Mouse (Mus musculus): Measurements from ENCODE around the gene Ager.
A peak's percentile ranks its signal among the peaks of the same experiment; 100 is the strongest.

Ager gene

GRCm38 (mm10) chr17:34585877-34586771 lies 11.5 kb upstream of the Ager start:
- no peak for DNase-seq (ENCODE audit: low spot score)

- peak; percentile 88 for DNase-seq (ENCODE audit: low spot score)
Measured at GRCm38 (mm10) chr17:34586796-34587422, 10.8 kb upstream of the Ager start.

GRCm38 (mm10) chr17:34587423-34587811 lies 10.2 kb upstream of the Ager start:
- peak; percentile 94 for DNase-seq (ENCODE audit: low spot score)

- DNase-seq (ENCODE audit: low spot score): no peak
Measured at GRCm38 (mm10) chr17:34587814-34588213, 9.8 kb upstream of the Ager start.

GRCm38 (mm10) chr17:34588767-34589166 lies 8.9 kb upstream of the Ager start:
- no peak for DNase-seq (ENCODE audit: low spot score)

DNA sequence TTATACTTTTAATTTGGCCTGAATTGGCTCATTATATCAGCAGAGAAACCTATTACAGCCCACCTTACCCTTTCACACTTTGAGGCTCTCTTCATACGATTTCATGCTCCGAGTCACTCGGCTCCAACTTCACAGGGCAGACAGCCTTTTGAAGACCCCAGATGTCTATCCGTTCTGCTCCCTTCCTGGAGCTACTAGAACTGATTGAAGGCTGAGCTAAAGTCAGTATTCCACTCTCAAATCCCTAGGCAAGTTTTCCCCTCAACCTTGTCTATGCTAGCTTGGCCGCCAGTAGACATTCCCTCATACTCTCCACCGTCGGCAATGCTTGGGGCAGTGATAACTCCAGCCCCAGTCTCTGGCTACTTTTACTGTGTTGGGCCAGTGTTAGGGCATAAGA lies 8.5 kb upstream of the Ager start:
- no peak for DNase-seq (ENCODE audit: low spot score)

- peak; percentile 66 for DNase-seq (ENCODE audit: low spot score)
Measured at GRCm38 (mm10) chr17:34589681-34590101, 8.0 kb upstream of the Ager start, which contains the start of gene Gpsm3. Gene Gpsm3 (plus strand): TSS chr17:34589806.

- no peak for DNase-seq (ENCODE audit: low spot score)
Measured at GRCm38 (mm10) chr17:34590154-34590987, 7.3 kb upstream of the Ager start.

DNA sequence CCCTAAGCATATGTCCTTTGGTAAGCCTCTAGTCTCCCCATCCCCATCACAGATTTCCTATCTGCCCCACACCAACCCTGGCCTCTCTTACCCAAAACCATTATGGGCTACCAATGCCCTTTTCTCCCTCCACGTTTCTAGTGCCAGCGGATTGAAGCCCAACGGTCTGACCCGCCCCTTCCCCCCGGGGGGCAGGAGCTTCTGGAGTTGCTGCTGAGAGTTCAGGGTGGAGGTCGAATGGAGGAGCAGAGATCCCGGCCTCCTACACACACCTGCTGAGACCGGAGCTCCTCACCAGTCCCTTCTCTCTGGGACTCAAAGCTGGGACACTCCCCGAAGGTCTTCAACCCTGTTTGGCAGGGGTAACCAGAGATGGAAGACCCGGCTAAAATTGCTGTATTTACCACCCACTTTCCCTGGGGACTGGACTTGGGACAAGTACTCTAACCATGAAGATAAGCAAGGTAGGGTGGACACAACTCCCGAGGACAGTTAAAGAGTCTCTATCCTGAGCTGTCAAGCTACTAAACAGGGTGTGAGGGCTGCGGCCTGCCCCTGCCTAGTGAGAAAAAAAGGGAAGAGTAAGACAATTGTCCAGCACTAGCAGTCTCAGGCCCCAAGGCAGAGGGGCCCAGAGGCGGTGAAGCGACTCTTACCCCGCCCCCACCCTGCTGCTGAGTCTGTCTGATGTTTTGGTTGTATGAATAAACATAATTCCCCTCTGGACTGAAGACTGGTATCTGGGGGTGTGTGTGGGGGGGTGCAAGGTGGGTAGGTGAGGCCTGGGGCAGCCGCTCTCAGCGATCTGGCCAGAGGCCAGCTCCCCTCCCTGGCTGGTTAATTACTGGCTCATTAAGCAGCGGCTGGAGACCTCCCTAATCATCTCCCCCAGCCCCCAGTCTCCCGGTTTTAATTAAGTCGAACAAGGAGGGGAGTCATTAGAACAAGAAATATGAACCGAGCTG lies 6.4 kb upstream of the Ager start, which contains the start of gene Pbx2:
Gene Pbx2 (plus strand): TSS at position 238 of the 965 bp plus-strand sequence.
- no peak for DNase-seq (ENCODE audit: low spot score)

DNA sequence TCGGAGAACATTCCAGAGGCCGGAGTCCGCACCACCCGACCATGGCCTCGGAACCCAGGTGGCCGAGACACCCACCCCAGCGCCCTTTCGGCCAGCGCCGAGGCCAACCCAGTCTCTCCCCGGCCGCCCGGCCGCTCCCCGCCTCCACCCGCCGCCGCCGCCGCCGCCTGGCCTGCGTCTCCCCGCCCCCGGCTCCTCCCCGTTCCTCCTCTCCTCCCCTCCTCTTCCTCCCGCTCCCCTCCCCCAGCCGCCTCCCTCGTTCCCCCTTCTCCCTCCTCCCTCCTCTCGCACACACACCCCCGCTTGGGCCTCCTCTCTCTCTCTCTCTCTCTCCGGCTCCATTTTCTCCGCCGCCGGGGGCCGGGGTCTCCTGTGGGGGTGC lies 5.7 kb upstream of the Ager start:
- peak; percentile 88 for DNase-seq (ENCODE audit: low spot score)

- DNase-seq (ENCODE audit: low spot score): peak; percentile 65
Measured at GRCm38 (mm10) chr17:34592581-34593549, 4.8 kb upstream of the Ager start.

DNA sequence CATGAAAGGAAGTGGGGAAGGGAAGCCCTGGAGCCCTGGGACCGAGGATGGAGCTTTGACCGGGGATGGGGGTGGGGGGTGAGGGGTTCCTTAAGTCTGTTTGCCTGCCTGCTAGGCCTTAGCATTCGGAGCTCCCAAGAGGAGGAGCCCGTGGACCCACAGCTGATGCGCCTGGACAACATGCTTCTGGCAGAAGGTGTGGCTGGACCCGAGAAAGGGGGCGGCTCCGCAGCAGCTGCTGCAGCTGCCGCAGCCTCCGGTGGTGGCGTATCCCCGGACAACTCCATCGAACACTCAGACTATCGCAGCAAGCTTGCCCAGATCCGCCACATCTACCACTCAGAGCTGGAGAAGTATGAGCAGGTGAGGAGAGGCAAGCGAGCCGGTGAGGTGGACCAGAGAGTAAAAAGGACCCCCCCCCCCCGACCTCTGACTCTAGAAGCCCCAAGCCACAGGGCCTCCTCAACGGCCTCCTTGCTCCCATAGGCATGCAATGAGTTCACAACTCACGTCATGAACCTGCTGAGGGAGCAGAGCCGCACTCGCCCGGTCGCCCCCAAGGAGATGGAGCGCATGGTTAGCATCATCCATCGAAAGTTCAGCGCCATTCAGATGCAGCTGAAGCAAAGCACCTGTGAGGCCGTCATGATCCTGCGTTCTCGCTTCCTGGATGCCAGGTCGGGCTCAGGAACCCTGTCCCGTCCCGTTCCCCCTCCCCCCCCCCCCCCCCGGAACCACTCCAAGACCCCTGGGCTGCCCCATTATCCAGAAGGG lies 3.7 kb upstream of the Ager start:
- no peak for DNase-seq (ENCODE audit: low spot score)

- no peak for DNase-seq (ENCODE audit: low spot score)
Measured at GRCm38 (mm10) chr17:34596098-34596497, 1.6 kb upstream of the Ager start.

DNA sequence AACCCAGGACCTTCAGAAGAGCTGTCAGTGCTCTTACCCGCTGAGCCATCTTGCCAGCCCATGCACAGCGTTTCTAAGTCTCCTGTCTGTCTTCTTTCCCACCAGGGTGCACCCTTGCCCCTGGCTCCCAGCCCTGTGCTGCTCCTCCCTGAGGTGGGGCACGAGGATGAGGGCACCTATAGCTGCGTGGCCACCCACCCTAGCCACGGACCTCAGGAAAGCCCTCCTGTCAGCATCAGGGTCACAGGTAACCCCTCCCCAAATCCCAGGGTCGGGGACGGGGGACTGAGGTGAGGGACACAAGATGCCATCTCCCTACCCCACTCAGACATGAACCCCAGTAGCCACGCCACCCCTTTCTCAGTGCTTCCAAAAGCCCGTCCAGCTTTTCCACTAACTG lies 2.2 kb downstream of the Ager start:
- no peak for DNase-seq (ENCODE audit: low spot score)

DNA sequence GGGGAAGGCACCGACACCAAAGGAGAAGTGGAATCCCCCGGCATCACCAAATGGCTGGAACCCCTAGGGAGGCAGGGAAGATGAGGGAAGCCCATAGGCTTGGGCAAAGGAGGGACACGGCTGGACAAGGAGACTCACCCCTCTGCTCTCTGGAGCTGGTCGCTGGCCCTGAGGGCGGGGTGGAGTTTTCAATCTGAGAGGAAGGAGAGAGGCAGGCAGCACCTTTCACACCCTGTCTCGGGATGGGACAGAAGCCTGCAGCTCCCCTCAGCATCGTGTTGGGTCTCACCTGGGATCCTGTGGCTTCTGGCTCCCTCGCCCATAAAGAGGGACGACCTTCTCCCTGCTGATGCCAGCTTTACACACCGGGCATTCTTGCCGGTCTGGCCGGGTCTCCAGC lies 4.1 kb downstream of the Ager start:
- no peak for DNase-seq (ENCODE audit: low spot score)

DNA sequence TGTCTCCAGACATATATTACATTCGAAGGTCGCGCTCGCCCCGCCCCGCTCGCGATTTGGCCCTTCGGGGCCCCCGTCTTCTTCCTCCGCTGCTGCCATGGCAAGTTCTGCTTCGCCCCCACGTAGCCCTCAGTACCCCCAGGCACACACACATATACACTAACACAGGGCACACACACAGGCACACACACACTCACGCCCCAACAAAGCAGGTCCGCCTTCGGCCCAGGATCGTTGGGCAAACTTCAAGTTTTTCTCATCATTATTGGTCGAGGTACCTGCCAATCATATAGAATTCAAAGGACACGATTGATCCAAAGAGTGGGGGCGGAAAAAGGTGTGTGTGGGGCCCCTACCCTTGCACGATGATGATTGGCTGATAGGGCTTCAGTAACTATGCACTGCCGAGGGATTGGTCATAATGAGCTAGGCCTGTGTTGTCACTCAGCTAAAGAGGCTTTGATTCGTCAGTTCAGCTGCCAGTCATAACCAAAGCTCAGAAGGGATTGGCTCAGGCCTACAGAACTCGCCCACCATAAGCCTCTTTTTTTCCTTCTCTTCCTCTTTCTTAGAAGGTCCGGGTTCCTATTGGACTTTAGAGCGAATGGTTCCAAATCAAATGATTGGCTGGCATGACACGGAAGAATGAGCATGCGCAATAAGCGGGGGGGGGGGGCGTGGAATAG lies 5.9 kb downstream of the Ager start, which contains the start of gene Rnf5:
Gene Rnf5 (minus strand): TSS at position 316 of the 686 bp plus-strand sequence.
- DNase-seq (ENCODE audit: low spot score): peak; percentile 99

DNA sequence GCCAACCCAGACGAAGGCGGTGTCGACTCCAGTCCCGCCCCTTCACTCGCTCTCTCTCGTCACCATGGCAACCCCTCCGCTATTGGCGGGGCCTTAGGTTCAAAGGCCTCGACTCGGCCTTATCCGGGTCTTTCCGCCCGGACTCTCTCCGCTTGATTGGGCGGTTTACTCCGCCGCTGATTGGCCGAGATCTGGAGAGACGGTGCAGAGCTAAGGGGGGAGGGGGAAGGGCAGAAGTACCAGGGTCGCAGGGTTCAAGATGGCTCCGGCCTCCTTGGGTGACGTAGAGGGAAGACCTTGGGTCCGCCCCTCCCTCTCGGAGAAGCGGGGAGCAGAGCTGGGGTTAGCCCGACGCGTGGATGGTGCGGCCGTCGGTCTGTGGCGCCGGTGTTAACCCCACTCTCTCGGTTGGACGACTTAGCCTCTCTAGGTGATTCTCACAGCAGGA lies 6.4 kb downstream of the Ager start, which contains the start of gene Agpat1:
Gene Agpat1 (plus strand): TSS at position 202 of the 448 bp plus-strand sequence.
- peak; percentile 99 for DNase-seq (ENCODE audit: low spot score)

- DNase-seq (ENCODE audit: low spot score): peak; percentile 67
Measured at GRCm38 (mm10) chr17:34604511-34605237, 7.0 kb downstream of the Ager start.
